Mouse (Mus musculus) megakaryocyte-erythroid progenitor cell, adult 5-6 weeks (primary cell): ENCODE measurements at regions not wholly inside any gene's neighbourhood (a gene's known extent, or its start where the extent isn't known, plus 50 kb on each side); places are given as distances from the start of the nearest gene placed in this dataset.

Experiments used
- ATAC-seq: replicated peaks from 2 replicates; pipeline ENCODE4 v1.8.0; 2016; ENCODE audit warnings: mild to moderate bottlenecking, inconsistent platforms; ENCODE audit not compliant: severe bottlenecking, poor library complexity, low FRiP score, low TSS enrichment

DNA sequence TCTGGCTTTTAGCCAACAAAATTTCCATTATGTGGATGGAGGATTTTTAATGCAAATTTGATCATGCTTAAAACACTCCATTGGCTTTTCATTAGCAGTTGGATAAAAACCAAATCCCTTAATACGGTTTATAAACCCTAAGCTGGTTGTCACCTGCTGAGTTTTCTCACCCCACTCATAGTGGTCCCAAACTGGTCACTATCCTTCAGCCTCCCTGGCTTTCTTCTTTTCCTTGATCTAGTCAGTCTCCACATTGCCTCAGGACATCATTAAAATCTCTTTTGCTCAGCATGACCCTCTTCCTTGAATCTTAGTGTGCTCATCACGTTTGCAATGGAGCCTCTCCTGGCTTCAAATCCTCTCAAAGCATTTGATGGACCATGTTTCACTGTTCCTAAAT, 340.9 kb upstream of the Cntn3 start:
- no peak for ATAC-seq

DNA sequence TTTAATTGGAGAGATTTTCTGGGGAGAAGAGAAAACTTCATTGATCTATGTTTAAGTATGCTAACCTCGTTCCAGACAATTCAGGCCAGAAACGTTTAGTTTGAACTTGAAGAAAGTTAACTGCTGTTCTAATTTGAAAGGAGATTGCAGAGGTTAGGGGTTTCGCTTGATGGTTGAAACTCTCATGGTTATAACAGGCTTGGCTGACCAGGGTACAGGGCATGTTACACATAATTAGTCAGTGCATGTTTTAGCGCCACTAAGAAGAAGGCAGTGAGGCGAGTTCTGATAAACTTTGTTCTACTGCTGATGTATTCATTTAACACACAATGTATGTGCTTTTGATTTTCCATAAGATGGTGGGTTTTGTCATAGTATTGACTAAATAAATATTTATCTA, 331.1 kb upstream of the Cntn3 start:
- no peak for ATAC-seq

DNA sequence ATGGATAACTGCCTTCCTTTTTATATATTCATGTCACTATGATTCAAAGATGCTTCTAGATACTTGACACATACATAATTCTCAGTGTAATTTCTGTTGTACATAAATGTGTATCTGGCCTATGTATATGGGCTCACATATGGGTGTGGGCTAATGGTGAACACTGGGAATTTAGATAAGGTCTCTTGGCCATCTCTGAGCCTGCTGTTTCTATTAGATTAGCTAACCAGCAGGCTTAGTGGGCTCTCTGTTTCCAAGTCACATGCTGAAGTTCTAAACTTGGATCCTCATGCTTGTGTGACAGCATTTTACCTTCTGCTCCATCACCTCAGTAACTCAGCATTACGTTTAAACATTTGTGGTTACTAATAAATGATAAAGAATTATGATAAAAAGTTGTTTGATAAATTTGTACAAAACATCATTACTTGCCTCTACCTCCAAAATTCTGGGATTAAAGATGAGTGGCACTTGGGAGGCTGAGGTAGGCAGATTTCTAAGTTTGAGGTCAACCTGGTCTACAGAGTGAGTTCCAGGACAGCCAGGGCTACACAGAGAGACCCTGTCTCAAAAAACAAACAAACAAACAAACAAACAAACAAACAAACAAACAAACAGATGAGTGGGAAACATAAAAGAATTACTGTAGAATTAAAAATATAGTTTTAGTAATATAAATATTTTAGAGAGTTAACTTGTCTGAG, 327.7 kb upstream of the Cntn3 start:
- peak; percentile 65; the same call in 1 of the 2 replicates for ATAC-seq

GRCm38 (mm10) chr6:102868404-102868803, 295.5 kb upstream of the Cntn3 start:
- ATAC-seq = no peak

DNA sequence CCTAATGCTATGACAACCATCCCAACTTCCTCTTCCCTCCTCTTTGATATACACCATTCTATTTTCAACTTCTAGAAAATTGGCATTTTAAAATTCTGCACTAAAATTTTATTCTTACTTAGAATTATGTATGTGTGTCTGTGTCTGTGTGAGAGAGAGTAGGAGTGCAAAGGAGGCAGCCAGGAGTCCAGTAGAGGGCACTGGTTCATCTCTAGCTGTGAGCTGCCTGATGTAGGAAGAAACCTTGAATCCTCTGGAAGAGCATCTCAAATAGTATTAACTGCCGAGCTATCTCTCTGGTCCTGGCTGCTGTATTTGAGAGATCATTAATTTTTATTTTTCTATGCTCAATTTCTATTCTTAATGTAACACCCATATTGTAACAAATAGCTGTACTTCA, 271.6 kb upstream of the Cntn3 start:
- ATAC-seq = no peak

GRCm38 (mm10) chr6:102833151-102833550, 260.2 kb upstream of the Cntn3 start:
- no peak for ATAC-seq
